Mouse (Mus musculus) kidney, adult 9 months (tissue): ENCODE results near the gene Dusp18.
"Not testable (repeated sequence)": the region's sequence is repeated elsewhere in the genome, so short reads cannot be mapped to it uniquely, and the experiment has no call there.

Experiments used
- DNase-seq: peaks from one replicate; pipeline ENCODE4 v3.0.0; 2022

Dusp18 gene

GRCm38 (mm10) chr11:3895458-3895857, 418 bp downstream of the Dusp18 start:
- peak; percentile 76 for DNase-seq

GRCm38 (mm10) chr11:3895933-3896332, 893 bp downstream of the Dusp18 start:
- DNase-seq: peak; percentile 58

DNA sequence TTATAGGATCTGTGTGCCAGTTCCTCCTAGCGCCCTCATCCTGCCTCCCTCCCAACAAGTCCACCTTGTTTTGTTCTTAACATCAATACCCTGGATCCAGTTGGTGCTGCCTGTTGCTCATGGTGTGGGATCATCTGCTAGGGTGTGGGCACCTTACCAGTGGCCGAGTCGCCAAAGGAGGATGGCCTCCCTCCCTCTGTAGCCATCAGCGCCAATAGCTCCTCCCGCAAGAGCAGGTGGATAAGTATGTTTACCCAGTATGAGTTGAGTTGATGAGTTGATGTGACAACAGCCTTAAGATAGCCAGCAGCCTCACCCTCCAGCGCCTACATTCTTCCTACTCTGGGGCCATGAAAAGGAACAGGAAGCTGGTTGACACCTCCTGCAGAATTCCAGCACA, 5.3 kb downstream of the Dusp18 start:
- DNase-seq: no peak

DNA sequence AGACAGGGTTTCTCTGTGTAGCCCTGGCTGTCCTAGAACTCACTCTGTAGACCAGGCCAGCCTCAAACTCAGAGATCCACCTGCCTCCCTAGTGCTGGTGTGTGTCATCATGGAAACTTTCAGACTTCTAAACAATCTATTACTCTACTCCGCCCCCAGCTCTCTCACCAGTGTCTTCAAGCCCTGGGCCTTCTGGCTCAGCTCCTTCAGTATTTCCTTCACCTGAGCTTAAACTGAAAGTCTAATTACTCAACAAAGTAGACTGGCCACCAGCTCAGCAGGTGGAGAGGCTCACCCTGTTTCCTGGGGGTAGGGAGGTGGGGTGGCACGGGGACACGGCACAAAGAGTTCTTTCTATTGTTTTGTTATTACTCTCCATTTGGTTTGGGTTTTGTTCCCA, 7.5 kb downstream of the Dusp18 start:
- DNase-seq: no peak

DNA sequence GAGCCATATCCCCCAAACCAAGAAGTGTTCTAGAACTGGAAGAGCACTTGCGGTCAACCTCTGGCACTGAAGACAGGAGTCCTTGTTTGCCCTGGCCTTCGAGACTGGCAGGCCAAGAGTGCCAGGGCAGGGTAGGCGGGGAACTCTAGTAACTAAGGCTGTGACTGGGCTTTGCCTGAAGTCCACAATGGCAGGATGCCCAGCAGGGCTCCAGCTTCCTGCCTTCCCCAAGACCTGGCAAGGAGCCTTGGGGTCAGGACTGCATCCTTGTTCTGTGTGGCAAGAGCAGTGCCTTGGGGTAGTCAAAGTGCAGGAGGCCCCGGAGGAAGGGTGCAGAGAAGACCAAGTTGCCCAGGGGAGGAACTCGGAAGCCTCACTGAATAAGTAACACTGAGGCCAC, 8.0 kb downstream of the Dusp18 start:
- DNase-seq: peak; percentile 97

DNA sequence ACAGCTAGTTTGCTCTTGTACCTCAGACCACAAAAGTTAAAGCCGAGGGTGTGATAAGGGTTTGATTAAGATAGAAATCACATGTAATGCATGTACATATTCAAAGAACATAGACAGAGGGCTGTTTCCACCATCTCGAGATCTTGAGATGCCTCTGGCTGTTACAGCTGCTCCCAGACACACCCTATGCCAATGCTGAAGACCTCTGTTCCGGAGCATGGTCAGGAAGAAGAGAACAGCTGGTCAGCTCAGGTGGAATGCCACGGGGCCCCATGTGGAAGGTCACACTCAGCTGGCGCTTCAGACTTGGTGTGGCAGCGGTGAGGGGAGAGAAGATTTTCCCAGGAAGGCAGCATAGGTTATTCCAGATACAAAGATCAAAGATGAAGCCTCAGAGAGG, 9.6 kb downstream of the Dusp18 start:
- DNase-seq: no peak

DNA sequence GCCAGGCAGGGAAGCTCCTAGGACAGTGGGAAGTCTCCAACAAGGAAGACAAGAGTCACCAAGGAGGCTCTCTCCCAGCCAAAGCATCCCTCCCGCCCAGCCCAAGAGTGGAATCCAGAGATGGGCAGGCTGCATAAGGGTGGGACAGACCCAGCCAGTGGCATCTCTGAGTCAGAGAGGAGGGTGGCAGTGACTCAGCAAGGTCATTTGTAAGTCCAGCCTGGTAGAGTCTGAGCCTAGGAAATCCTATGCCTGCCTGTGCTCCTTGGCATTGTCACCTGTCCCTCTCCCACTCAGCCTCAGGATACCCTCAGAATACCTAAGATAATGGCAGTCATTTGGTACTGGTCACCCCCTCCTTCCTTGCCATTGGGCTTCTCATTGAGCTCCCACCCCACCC, 10.4 kb downstream of the Dusp18 start:
- no peak for DNase-seq

DNA sequence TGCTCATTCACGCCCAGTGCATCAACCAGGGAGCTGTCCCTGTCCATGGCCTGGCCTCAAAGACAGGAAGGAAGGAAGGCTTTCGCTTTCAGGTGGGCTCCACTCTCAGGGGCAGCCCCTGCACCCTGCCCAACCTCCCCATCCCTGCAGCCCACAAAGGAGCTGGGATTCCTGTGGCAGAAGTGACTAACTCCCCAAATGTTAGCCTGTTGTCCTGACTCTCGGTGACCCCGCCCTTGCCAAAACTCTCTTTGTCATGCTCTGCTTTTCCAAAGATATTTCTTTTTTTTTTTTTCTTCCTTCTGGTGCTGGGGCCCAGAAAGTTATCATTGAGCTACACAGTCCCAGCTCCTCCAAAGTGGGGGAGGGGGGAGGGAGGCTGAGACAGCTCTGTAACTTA, 14.2 kb downstream of the Dusp18 start:
- DNase-seq: no peak

GRCm38 (mm10) chr11:3910513-3911310, 15.7 kb downstream of the Dusp18 start:
- peak; percentile 44 for DNase-seq

DNA sequence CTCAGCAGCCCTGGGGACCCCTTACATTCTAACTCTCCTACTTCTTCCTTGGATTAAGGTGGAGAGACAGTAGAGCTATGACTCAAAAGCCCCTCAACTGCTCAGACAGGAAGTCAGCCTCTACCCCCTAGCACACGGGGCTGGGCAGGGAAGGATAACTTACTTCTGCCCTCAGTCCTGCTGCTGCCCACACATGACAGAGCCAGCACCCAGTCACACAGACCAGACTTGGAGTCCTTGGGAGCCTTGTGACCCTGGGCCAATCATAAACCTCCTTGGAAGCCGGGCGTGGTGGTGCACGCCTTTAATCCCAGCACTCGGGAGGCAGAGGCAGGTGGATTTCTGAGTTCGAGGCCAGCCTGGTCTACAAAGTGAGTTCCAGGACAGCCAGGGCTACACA, 16.4 kb downstream of the Dusp18 start:
- DNase-seq: not testable (repeated sequence)

DNA sequence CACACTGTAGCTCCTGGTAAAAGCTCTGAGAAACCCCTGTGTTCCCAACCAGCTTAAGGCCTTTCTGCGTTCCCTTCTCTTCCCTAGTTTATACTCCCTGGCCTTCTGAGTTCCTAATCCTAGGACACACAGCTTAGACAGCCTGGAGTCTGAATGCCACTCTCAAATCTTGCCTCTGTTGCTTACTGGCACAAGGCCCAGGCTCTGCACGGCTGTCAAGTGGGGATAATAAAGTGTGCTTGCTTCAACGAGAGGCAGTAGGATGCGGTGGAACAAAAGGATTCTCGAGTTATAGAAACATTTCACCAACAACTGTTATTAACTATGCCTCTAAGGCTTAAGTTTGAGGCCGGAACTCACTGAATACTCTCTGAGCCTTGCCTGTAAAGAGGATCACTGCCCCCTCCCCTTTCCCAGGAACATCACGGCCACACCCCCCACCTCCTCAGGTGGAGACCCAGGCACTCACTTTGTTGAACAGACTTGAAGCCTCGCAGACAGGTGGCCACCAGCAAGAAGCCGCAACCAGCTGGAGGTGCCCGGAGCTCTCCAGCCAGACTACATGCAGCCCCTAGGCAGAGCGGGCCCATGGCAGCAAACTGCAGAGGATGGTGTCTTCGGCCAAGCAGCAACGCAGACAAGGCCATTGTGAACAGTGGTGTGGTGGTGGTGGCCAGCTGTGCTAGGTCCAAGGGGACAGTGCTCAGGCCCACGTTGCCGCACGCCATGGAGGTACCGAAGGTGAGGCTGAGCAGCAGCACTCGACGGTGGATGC, 17.2 kb downstream of the Dusp18 start:
- no peak for DNase-seq

- DNase-seq: no peak
These were observed 17.8 kb downstream of the Dusp18 start for GRCm38 (mm10) chr11:3912875-3913271.

DNA sequence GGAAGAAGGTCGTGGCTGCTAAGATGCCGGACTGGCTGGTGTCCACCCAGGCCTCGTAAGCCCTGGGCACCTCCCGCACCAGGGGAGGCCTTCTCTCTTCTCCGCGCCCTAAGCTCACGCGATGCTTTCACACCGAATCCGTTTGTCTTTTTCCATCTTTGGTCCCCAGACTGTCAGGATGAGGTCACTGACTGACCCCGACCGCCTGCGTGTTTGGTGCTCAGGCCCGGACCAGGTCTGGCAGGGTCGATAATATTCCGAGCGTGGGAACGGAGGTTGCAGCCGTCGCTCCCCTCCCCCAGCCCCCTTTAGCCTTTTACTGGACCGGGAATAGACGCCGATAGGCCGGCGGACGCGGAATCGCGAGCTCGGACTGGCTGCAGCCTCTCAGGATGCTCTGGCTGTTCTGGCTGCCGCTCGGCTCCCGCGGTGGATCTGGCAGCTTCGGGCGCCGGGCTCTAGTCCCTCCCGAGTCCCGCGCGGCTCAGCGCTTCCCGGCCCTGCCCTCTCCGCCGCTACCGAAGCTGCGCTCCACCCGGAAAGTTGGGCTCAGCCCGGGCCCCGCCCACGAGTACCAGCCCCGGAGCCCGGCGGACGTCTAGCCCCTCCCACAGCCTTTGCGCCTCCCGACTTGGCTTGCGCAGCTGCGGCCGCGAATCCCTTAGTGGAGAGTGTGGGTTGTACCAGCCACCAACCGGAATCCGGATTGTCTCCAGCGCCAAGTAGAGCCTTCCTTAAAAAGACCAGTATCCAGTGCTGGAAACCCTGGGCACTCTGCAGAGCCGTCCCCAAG, 18.5 kb downstream of the Dusp18 start:
- DNase-seq: peak; percentile 94

- peak; percentile 83 for DNase-seq
These were observed 19.2 kb downstream of the Dusp18 start, which contains the start of gene Slc35e4 for GRCm38 (mm10) chr11:3914109-3914840. Gene Slc35e4, minus strand, starts transcription at chr11:3914664.

- DNase-seq: peak; percentile 48
These were observed 23.7 kb downstream of the Dusp18 start for GRCm38 (mm10) chr11:3918738-3919137.

GRCm38 (mm10) chr11:3920476-3920875, 25.4 kb downstream of the Dusp18 start:
- no peak for DNase-seq

GRCm38 (mm10) chr11:3921281-3921850, 26.3 kb downstream of the Dusp18 start:
- peak; percentile 50 for DNase-seq

DNA sequence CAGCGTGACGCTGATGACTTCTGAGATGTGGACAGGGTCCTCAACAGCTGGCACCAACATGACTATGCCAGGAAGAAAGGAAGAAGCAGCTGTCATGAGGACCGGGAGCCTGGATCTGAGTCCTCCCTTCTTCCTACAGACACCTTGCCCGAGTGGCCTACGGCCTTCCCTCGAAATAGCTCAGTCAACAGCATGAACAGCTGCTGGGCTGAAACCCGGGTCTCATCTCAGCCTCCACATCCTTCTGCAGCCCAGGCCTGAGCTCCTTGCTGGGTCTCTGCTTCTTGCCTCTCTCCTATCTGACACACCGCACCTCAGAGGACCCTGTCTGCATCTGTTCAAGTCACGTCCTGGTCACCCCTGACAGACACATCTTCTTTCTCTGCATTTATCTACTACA, 27.1 kb downstream of the Dusp18 start:
- DNase-seq: no peak

- no peak for DNase-seq
These were observed 27.7 kb downstream of the Dusp18 start for GRCm38 (mm10) chr11:3922731-3923130.

GRCm38 (mm10) chr11:3925916-3926315, 30.9 kb downstream of the Dusp18 start:
- no peak for DNase-seq

GRCm38 (mm10) chr11:3930019-3930418, 35.0 kb downstream of the Dusp18 start:
- no peak for DNase-seq

DNA sequence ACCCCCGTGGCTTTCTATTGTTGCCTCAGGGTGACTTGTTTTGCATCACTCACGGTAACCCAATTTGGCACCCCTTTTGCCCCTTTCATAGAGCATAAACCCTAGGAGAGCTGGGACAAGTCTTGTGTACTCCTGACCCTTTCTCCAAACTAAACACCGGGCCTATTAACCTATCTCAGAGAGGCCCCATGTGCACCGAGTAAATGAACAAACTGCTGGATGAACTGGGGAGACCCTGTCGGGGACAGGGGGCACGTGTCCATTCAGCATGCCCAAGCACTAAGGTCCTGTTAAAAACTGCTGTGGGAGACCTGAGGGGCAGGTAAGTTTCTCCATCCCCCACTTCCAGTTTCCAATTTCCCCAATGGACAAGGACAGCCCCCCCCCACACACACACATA, 35.9 kb downstream of the Dusp18 start:
- peak; percentile 71 for DNase-seq
